Mouse (Mus musculus): ENCODE results near the gene AC124108.1. TPM values are rescaled to one million over a fixed set of nuclear protein-coding genes. Genes with fewer than 3 reads are reported as not detected.
"Not testable (repeated sequence)": the region's sequence is repeated elsewhere in the genome, so short reads cannot be mapped to it uniquely, and the experiment has no call there.

Gene AC124108.1
- polyA plus RNA-seq, 1 experiment from 2014 or later, result not detected

DNA sequence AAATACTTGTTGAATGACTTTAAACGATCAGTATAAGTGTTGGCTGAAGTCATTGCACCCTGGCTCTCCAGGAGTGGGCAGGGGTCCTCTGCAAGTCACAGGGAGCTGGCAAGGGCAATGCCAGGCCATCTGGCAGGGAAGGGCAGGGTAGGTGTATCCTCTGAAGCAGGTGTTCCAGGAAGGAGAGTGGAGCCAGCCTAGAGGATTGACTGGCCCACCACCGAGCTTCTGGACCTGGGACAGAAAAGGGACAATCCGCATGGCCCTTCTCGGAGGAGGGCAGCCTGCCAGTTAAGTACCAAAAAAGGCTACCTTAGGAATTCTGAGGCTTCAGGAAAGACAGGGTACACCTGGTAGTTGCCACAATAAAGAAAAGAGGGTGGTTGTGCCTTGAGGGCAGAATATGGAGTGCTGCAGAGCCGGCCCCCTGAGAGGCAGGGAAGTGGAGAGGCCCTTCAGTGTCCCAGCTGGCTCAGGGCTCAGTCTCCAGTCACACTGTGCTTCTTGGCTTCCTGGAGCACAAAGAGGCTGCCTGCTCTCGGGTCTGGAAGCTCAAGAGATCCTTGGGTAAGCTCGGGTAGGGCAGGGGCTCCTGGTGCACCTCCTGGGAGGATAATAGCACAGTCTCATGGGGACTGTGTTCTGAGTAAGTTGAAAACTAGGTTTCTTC, 29.9 kb upstream of the AC124108.1 start:
- ATAC-seq (no peak), DNase-seq (no peak)
- WGBS (ENCODE audit: insufficient replicate concordance), result 58% methylated on average over 7 of the region's 7 CpGs
- no peaks in the 10 kb centered on the region for H3K9me3 ChIP-seq (ENCODE audit: low read length)
- no peak overlapping the region for H3K9ac ChIP-seq (replicated peaks)
- peaks cover 21% of the 10 kb centered on the region for H3K27me3 ChIP-seq (ENCODE audit: insufficient read depth, low read length)
- H3K4me1 ChIP-seq (ENCODE audit: insufficient read depth), result no peaks in the 10 kb centered on the region
- TF ChIP-seq CTCF (IDR thresholded peaks at IDR 0.05; ENCODE audit: low read depth), result no peak
- TF ChIP-seq EP300 (IDR thresholded peaks at IDR 0.05; ENCODE audit: low read depth), result no peak
- H3K4me3 ChIP-seq (ENCODE audit: low read depth, low read length), result no peak overlapping the region
- H3K36me3 ChIP-seq (replicated peaks; ENCODE audit: insufficient read depth, low read length), result no peaks in the 10 kb centered on the region
- H3K4me2 ChIP-seq (ENCODE audit: low read depth, low read length), result no peak overlapping the region
- H3K27ac ChIP-seq (ENCODE audit: low read depth), result no peak overlapping the region

DNA sequence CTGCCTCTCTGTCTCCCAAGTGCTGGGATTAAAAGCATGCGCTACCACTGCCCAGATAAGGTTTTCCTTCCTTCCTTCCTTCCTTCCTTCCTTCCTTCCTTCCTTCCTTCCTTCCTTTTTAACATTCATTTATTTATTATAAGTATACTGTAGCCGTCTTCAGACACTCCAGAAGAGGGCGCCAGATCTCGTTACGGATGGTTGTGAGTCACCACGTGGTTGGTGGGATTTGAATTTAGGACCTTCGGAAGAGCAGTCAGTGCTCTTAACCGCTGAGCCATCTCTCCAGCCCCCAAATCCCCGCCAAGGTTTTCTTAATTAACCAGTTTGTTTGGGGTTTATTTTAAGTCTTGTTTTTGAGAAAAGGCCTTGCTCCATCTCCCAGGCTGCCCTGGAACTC, 28.6 kb upstream of the AC124108.1 start:
- TF ChIP-seq CTCF (IDR thresholded peaks at IDR 0.05; ENCODE audit: low read depth), result peak; percentile 33
- not testable (repeated sequence) for H3K36me3 ChIP-seq (replicated peaks; ENCODE audit: insufficient read depth, low read length); H3K9me3 ChIP-seq (ENCODE audit: low read length); H3K4me1 ChIP-seq (ENCODE audit: insufficient read depth); ATAC-seq; DNase-seq; H3K4me3 ChIP-seq (ENCODE audit: low read depth, low read length); H3K27ac ChIP-seq (ENCODE audit: low read depth); H3K9ac ChIP-seq (replicated peaks); H3K4me2 ChIP-seq (ENCODE audit: low read depth, low read length)
- peaks cover 20% of the 10 kb centered on the region for H3K27me3 ChIP-seq (ENCODE audit: insufficient read depth, low read length)
- WGBS (ENCODE audit: insufficient replicate concordance), result 40% methylated on average over 9 of the region's 9 CpGs

GRCm38 (mm10) chr1:132164780-132165518, 26.3 kb upstream of the AC124108.1 start:
- Histone ChIP-seq H3K36me3 (replicated peaks; ENCODE audit: insufficient read depth, low read length) (no peaks in the 10 kb centered on the region), H3K9ac (replicated peaks) (no peak overlapping the region), H3K4me1 (ENCODE audit: insufficient read depth) (no peaks in the 10 kb centered on the region), H3K27me3 (ENCODE audit: insufficient read depth, low read length) (peaks cover 13% of the 10 kb centered on the region; the same call in 1 of the 2 replicates), H3K27ac (ENCODE audit: low read depth) (no peak overlapping the region), H3K9me3 (ENCODE audit: low read length) (no peaks in the 10 kb centered on the region), H3K4me3 (ENCODE audit: low read depth, low read length) (no peak overlapping the region), H3K4me2 (ENCODE audit: low read depth, low read length) (no peak overlapping the region)
- ATAC-seq (no peak), DNase-seq (no peak)
- 33% methylated on average over 13 of the region's 13 CpGs for WGBS (ENCODE audit: insufficient replicate concordance)
- TF ChIP-seq EP300 (IDR thresholded peaks at IDR 0.05; ENCODE audit: low read depth) (no peak), CTCF (IDR thresholded peaks at IDR 0.05; ENCODE audit: low read depth) (no peak)

DNA sequence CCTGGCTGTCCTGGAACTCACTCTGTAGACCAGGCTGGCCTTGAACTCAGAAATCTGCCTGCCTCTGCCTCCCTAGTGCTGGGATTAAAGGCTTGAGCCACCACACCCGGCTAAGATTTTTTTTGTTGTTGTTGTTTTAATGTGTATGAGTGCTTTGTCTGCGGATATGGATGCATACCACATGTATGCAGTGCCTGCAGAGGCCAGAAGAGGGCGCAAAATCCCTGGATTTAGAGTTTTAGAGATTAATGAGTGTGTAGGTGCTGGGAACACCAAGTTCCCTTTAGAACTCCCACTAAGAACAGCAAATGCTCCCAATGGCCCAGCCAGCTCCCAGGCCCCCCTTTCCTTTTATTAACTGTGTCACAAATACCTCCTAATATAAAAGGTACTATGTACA, 25.4 kb upstream of the AC124108.1 start:
- no peak for ATAC-seq
- Histone ChIP-seq H3K27me3 (ENCODE audit: insufficient read depth, low read length) (peaks cover 13% of the 10 kb centered on the region; the same call in 1 of the 2 replicates), H3K27ac (ENCODE audit: low read depth) (no peak overlapping the region), H3K36me3 (replicated peaks; ENCODE audit: insufficient read depth, low read length) (no peaks in the 10 kb centered on the region), H3K4me1 (ENCODE audit: insufficient read depth) (no peaks in the 10 kb centered on the region), H3K4me2 (ENCODE audit: low read depth, low read length) (no peak overlapping the region), H3K9ac (replicated peaks) (no peak overlapping the region), H3K4me3 (ENCODE audit: low read depth, low read length) (no peak overlapping the region), H3K9me3 (ENCODE audit: low read length) (no peaks in the 10 kb centered on the region)
- DNase-seq, result no peak
- TF ChIP-seq CTCF (IDR thresholded peaks at IDR 0.05; ENCODE audit: low read depth) (peak; percentile 65), EP300 (IDR thresholded peaks at IDR 0.05; ENCODE audit: low read depth) (no peak)
- WGBS (ENCODE audit: insufficient replicate concordance), result 55% methylated on average over 3 of the region's 3 CpGs

DNA sequence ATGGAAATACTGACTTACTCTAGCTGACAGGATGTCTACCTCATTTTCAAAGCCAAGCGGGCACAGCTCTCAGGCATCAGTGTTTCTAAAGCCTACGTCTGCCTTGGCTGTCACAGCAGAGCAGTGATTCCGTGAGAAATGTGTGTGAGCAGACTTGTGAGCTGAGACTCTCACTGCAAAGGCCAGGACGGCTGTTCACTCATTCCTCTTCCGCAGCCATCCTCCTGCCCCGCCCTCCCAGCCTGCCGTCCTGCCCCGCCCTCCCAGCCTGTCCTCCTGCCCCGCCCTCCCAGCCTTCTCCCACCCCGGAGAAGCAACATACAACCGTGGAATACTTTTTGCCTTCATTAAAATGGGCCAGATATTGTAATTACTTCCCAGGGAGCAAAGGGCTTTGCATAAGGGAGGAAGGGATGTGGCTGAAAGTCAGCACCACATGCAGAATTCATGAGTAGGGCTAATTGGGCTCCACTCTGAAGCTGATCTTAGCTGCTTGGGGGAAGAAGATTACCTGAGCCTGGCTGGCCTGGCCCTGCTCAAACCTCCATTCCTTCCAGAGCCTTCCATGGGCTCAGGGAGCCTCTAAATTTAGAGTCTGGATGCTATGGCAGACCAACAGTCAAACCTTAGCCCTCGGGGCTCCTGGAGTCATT, 23.0 kb upstream of the AC124108.1 start:
- no peak for DNase-seq
- 9% methylated on average over 12 of the region's 12 CpGs for WGBS (ENCODE audit: insufficient replicate concordance)

DNA sequence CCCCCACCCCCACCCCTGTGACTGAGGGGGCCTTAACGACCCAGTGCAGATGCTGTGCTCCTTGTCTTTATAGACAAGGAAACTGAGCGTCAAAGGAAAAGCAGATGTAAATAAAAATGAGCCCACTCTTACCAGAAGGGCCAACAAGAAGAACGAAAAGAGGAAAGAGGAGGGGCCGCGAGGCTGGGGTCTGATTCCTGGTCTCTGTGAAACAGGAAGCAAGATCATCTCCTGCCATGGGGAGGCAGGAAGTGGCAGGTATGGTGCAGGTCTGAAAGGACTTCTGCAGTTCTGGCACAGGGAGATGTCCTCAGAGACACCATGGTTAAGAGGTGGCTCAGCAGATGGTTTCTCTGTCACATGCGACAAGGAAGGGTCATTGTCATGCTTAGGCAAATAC, 20.6 kb upstream of the AC124108.1 start:
- 26% methylated on average over 6 of the region's 6 CpGs for WGBS (ENCODE audit: insufficient replicate concordance)
- H3K36me3 ChIP-seq (replicated peaks; ENCODE audit: insufficient read depth, low read length), result no peaks in the 10 kb centered on the region

More for the DNA sequence above, 23.0 kb upstream of the AC124108.1 start:
- H3K4me1 ChIP-seq (ENCODE audit: insufficient read depth), result no peaks in the 10 kb centered on the region
- no peaks in the 10 kb centered on the region for H3K36me3 ChIP-seq (replicated peaks; ENCODE audit: insufficient read depth, low read length)
- no peak overlapping the region for H3K4me3 ChIP-seq (ENCODE audit: low read depth, low read length)
- peaks cover 10% of the 10 kb centered on the region; the same call in 1 of the 2 replicates for H3K27me3 ChIP-seq (ENCODE audit: insufficient read depth, low read length)
- TF ChIP-seq CTCF (IDR thresholded peaks at IDR 0.05; ENCODE audit: low read depth), result no peak
- TF ChIP-seq EP300 (IDR thresholded peaks at IDR 0.05; ENCODE audit: low read depth), result no peak
- H3K4me2 ChIP-seq (ENCODE audit: low read depth, low read length), result peak overlapping the region; percentile 26; the same call in 1 of the 2 replicates
- no peak for ATAC-seq
- H3K27ac ChIP-seq (ENCODE audit: low read depth), result no peak overlapping the region
- H3K9me3 ChIP-seq (ENCODE audit: low read length), result no peaks in the 10 kb centered on the region
- H3K9ac ChIP-seq (replicated peaks), result no peak overlapping the region

More for the DNA sequence above, 20.6 kb upstream of the AC124108.1 start:
- TF ChIP-seq CTCF (IDR thresholded peaks at IDR 0.05; ENCODE audit: low read depth) (no peak), EP300 (IDR thresholded peaks at IDR 0.05; ENCODE audit: low read depth) (no peak)
- no peak for ATAC-seq
- no peak for DNase-seq
- Histone ChIP-seq H3K9me3 (ENCODE audit: low read length) (no peaks in the 10 kb centered on the region), H3K4me3 (ENCODE audit: low read depth, low read length) (no peak overlapping the region), H3K4me2 (ENCODE audit: low read depth, low read length) (no peak overlapping the region), H3K4me1 (ENCODE audit: insufficient read depth) (no peaks in the 10 kb centered on the region), H3K27me3 (ENCODE audit: insufficient read depth, low read length) (peaks cover 8% of the 10 kb centered on the region; the same call in 1 of the 2 replicates), H3K9ac (replicated peaks) (no peak overlapping the region), H3K27ac (ENCODE audit: low read depth) (no peak overlapping the region)
